Mouse (Mus musculus): ENCODE data around the gene Ttc36. TPM values are rescaled to one million over a fixed set of nuclear protein-coding genes. Genes with fewer than 3 reads are reported as not detected.

Ttc36 gene
- polyA plus RNA-seq (2017; shearing (Covaris generic)), result not detected

DNA sequence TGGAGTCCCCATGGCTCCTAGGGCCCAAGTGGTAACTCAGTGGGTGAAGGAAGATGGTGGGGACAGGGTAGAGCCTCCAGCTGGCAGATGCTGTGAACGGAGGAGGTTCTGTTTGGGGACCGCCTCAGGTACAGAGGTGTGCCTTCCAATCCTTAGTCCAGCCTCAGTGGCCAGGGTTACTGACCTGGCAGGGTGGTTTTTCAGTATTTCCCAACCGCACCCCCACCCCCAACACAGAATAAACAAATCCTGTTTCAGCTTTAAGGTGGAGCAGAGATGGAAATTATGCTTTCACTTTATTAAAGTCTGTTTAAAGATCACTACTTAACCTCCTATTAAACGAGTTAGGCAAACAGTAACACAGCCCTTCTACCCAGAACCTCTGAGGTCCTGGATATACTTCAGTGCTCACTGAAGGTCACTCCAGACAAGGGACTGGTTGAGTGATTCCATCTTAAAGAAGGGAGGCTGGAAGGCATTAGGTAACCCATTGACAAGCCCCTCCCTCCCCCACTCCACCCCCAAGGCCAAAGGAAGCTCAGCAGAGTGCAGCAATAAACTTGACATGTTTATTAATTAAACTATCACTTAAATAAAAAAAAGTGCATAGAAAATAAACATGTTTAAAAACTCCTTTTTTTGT is at the start of gene Ttc36:
Ttc36 (minus strand) TSS at position 265 of the 643 bp plus-strand sequence.

DNA sequence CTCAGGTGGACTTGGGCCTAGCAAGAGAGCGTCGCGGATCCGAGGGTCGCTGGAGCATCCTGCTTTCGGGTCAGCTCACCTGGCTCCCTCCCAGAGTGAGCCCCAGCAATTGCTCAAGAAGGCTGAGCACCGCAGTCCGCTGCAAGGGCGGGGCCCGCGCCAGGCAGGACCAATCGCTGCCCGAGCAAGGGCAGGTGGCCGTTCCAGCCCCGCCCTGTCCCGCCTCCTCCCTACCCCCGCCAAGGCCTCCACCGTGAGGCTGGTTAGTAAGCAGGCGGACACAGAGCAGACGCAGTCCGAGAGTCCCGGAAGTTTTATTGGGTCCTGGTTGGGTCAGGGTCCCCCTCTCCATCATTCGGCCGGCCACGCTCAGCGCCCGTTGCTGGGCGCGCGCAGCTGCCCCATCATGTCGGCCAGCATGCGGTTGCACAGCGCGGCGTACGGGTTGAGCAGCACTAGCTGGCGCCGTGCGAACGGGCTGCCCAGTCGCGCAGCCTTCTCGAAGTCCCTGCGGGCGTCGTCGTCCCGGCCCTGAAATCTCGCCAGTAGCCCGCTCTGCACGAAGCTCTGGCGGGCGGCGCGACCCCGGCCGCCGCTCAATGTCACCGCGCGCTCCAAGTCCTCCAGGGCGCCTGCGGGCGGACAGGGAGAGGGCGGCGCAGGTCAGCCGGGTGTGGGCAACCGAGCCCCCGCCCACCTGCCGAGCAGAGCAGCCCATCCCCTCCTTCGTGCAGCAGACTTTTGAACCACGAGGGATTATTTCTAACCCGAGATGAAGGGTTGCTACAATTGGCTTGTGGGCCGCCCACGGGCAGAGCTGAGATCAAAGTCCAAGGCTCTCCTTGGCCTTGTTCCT is 3.5 kb downstream of the Ttc36 start, which contains the start of gene Tmem25:
Tmem25 (minus strand) TSS at position 206 of the 856 bp plus-strand sequence.

DNA sequence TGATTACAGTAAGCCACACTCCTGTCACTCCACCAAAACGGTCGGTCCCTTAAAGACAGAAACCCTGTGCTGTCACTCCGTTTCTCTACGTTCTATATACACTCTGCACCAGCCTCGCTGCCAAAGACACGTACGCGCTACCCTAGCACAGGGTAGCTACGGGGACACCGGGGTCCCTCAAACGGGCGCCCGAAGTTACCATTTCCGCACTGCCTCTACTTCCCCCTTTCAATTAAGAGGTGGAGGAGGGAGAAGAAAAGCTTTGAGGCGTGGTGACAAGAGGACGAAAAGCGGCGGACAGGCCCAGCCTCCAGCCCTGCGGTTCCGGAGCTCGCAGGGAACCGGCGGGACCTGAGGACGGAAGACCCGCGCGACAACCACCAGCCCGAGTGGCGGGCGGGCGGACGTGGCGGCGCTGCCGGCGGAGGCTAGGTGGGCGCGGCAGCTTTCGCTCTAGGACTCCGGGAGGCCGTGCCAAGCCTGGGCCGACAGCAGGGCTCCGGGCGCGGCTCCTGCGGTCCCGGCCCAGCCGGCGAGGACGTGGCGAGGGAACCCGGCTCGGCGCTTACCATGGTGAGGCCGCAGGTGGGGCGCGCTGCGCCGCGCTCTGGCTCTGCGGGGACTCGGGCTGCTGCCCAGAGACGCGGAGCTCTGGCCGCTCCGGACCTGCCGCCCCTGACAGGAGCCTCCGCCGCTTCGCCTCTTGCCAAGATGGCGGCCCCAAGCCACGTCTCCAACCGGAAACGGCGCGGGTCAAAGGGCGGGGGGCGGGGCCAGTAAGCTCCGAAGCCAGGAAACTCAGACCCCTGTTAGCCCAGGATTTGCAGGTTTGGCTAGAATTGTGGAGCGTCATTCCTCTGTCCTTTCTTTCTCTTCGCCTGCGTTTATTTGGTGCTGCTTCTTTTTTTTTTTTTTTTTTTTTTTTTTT is 35.5 kb downstream of the Ttc36 start, which contains the start of the genes Arcn1 and Ift46:
Arcn1 (minus strand) TSS at position 745 of the 928 bp plus-strand sequence.
Ift46 (plus strand) TSS at position 808 of the 928 bp plus-strand sequence.

Other genes starting within 250 kb of the Ttc36 start
- 125 TPM for gene Cxcr5, start 241.2 kb downstream of the Ttc36 start, polyA plus RNA-seq (2017; shearing (Covaris generic))
- gene Ddx6, start 198.2 kb downstream of the Ttc36 start, polyA plus RNA-seq (2017; shearing (Covaris generic)), result 71.9 TPM
- gene Treh, start 129.8 kb downstream of the Ttc36 start, polyA plus RNA-seq (2017; shearing (Covaris generic)), result not detected
- 2.0 TPM for gene Phldb1, start 67.9 kb downstream of the Ttc36 start, polyA plus RNA-seq (2017; shearing (Covaris generic))
- gene Arcn1, start 35.2 kb downstream of the Ttc36 start, polyA plus RNA-seq (2017; shearing (Covaris generic)), result 132 TPM
- gene Ift46, start 35.2 kb downstream of the Ttc36 start, polyA plus RNA-seq (2017; shearing (Covaris generic)), result 19.3 TPM
- not detected for gene Tmem25, start 3.8 kb downstream of the Ttc36 start, polyA plus RNA-seq (2017; shearing (Covaris generic))
- 83.9 TPM for gene Kmt2a, start 78.2 kb upstream of the Ttc36 start, polyA plus RNA-seq (2017; shearing (Covaris generic))
- gene Atp5l, start 117.7 kb upstream of the Ttc36 start, polyA plus RNA-seq (2017; shearing (Covaris generic)), result 271 TPM
- gene Ube4a, start 162.5 kb upstream of the Ttc36 start, polyA plus RNA-seq (2017; shearing (Covaris generic)), result 35.7 TPM
- gene Cd3g, start 177.4 kb upstream of the Ttc36 start, polyA plus RNA-seq (2017; shearing (Covaris generic)), result 762 TPM
- 472 TPM for gene Cd3d, start 178.7 kb upstream of the Ttc36 start, polyA plus RNA-seq (2017; shearing (Covaris generic))
- gene Cd3e, start 206.6 kb upstream of the Ttc36 start, polyA plus RNA-seq (2017; shearing (Covaris generic)), result 926 TPM
- gene Mpzl2, start 236.7 kb upstream of the Ttc36 start, polyA plus RNA-seq (2017; shearing (Covaris generic)), result 0.46 TPM